In the genomic region with DNA sequence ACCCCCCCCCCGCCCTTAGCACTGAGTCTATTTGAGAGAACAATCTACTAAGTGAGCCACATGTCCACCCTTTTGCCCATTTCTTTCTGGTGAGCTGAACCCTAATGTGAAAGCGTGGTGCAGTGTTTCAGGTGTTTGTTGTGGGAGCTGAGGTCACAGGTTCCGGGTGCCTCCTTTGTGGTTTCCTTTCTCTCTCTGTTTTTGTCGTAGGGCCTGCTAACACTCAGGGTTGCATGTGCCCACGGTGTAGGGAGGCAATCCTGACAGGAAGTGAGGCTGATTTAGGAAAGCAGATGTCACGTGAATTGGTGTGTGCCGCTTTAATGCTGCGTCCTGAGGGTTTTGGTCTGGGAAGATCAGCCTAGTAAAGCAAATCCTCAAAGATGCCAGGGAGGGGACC, we compare ENCODE assay signal across 12 mouse cellular contexts. TPM values are rescaled to one million over a fixed set of nuclear protein-coding genes. Genes with fewer than 3 reads are reported as not detected.
A peak's percentile ranks its signal among the peaks of the same experiment; 100 is the strongest.
DNase-seq lines count a peak whose midpoint lies in the region.
"Had no signal": no experiment of that assay in that cellular context is flagged by ENCODE, and none has a peak within 500 bp of the region (broad histone marks: within the 10 kb centered on the region; RNA-seq: fewer than 3 reads in every experiment).

No protein-coding gene starts in this region.

- peak; percentile 88 for DNase-seq in CD4-positive helper T cell, adult 2 months (ENCODE audit: low read depth, low spot score)
- peak; percentile 90 for DNase-seq in T-cell, adult 2 months (ENCODE audit: low spot score)
- peak; percentile 88 for DNase-seq in naive thymus-derived CD4-positive, alpha-beta T cell, adult 2 months (ENCODE audit: low read depth)
- DNase-seq in thymus, postnatal 25 days = peak; percentile 82
- no peak for DNase-seq in left cerebral cortex, postnatal 25 days (ENCODE audit: low spot score in 2 of 2)
- DNase-seq in urinary bladder, postnatal 10 days (ENCODE audit: low spot score) = no peak
- no peak for DNase-seq in cerebellum, adult 18-20 months
- DNase-seq: cerebellum, adult 9-11 months; gastrocnemius, postnatal 10 days; heart, adult 2 months; right cerebral cortex, postnatal 14 days had no signal

- intact Hi-C loops in left cerebral cortex, postnatal 25 days (cut with DNase I) = no loop called here

RNA-seq across cellular contexts. Expression of gene Cd27, which starts 4.8 kb away (rescaled TPM):
- not detected for total RNA-seq in left cerebral cortex, postnatal 25 days (2021)
- total RNA-seq: left cerebral cortex, adult 18-20 months had no signal

RNA-seq across cellular contexts. Expression of gene Tapbpl, which starts 9.9 kb away (rescaled TPM):
- 1 to 10 TPM; 3.5 to 4.0 TPM for total RNA-seq in left cerebral cortex, postnatal 25 days (2021)

RNA-seq across cellular contexts. Expression of gene Vamp1, which starts 26.2 kb away (rescaled TPM):
- 10 to 100 TPM; 87.8 to 97.9 TPM for total RNA-seq in left cerebral cortex, postnatal 25 days (2021)

RNA-seq across cellular contexts. Expression of gene Tuba3a, which starts 44.3 kb away (rescaled TPM):
- total RNA-seq in left cerebral cortex, postnatal 25 days (2021) = not detected
- total RNA-seq: gastrocnemius, postnatal 10 days; heart, adult 2 months; left cerebral cortex, adult 18-20 months had no signal

RNA-seq across cellular contexts. Expression of gene Mrpl51, which starts 50.0 kb away (rescaled TPM):
- 10 to 100 TPM; 70.4 to 73.6 TPM for total RNA-seq in left cerebral cortex, postnatal 25 days (2021)

Comparison
In these comparisons a context has a peak if more than half of its experiments do, and no peak if none do; other contexts are left out.
1. DNase-seq: peak in CD4-positive helper T cell, adult 2 months (single experiment), T-cell, adult 2 months (single experiment), naive thymus-derived CD4-positive, alpha-beta T cell, adult 2 months (single experiment) and thymus, postnatal 25 days (single experiment); none in left cerebral cortex, postnatal 25 days (0 of 2), urinary bladder, postnatal 10 days (single experiment) and cerebellum, adult 18-20 months (0 of 2).